Mouse (Mus musculus) lung, postnatal 0 days (tissue): Measurements from ENCODE around the gene Pla2g4e.

Source experiments
- CTCF ChIP-seq: IDR thresholded peaks from 2 replicates; pipeline ENCODE4 v1.5.1; 2016; ENCODE audit warnings: antibody characterized with exemption, mild to moderate bottlenecking
- EP300 ChIP-seq: IDR thresholded peaks from 2 replicates; pipeline ENCODE4 v1.6.1; 2016; ENCODE audit warnings: antibody characterized with exemption, mild to moderate bottlenecking, control low read depth

DNA sequence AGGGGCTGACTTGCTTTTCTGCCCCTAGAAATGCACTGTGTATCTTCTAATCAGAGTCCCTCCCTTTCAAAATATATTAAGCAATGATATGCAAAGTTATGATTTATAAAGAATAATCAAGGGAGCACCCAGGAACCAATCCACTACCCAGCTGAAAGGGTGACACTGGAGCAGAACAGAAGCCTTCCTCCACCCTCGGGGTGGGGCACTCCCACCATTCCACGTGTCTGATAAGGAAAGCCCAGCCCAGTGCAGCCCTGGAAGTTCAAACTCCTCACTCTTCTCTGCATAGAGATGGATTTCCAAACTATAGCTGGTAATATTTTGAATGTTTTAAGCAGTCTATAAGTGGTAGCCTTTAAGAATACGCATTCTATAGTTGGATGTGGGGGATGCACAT, 13.5 kb downstream of the Pla2g4e start:
- TF ChIP-seq CTCF, result no peak
- TF ChIP-seq EP300, result no peak
